Mouse (Mus musculus): ENCODE data around the gene Mmp23.
"Not testable (repeated sequence)": the region's sequence is repeated elsewhere in the genome, so short reads cannot be mapped to it uniquely, and the experiment has no call there.

The Mmp23 gene

DNA sequence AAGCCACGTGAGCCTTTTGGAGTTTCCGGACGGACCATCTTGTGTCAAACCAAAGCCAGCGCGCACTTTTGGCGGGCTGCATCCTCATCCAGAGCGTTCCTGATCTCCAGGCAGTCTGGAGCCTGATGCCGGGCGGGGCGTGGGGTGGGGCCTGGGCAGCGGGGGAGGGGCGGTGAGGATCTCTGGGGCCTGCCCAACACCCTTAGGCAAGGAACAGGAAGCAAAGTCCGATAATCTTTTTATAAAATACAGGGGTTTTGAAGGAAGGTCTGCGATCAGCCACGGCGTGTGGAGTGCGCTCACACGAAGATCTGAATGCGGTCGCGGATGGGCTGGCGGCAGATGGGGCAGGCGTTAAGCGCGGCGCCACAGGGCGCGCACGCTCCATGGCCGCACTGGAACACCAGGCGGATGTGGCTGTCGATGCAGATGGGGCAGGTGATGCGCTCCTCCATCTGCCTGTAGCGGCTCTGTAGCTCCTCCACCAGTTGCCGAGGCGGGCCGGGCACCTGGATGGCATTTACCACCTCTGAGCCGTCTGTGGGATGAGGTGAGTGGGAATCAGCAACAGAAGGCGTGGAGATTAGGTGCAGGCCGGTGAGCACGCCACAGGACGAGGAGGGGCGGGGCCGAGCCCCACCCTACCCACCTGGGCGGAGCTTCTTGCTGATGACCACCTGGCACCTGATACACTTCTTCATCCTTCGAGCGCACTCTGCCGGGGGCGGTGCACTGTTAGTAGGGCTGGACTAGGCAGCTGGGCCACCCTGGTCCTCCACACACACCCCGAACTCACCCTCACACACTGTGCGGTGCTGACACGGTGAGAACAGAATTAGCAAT lies 1.5 kb upstream of the Mmp23 start:
- DNase-seq = no peak

- no peak for DNase-seq
Observed at GRCm38 (mm10) chr4:155654183-155654455, 935 bp upstream of the Mmp23 start.

- no peak for DNase-seq
Observed at GRCm38 (mm10) chr4:155653451-155654182, 433 bp upstream of the Mmp23 start.

DNA sequence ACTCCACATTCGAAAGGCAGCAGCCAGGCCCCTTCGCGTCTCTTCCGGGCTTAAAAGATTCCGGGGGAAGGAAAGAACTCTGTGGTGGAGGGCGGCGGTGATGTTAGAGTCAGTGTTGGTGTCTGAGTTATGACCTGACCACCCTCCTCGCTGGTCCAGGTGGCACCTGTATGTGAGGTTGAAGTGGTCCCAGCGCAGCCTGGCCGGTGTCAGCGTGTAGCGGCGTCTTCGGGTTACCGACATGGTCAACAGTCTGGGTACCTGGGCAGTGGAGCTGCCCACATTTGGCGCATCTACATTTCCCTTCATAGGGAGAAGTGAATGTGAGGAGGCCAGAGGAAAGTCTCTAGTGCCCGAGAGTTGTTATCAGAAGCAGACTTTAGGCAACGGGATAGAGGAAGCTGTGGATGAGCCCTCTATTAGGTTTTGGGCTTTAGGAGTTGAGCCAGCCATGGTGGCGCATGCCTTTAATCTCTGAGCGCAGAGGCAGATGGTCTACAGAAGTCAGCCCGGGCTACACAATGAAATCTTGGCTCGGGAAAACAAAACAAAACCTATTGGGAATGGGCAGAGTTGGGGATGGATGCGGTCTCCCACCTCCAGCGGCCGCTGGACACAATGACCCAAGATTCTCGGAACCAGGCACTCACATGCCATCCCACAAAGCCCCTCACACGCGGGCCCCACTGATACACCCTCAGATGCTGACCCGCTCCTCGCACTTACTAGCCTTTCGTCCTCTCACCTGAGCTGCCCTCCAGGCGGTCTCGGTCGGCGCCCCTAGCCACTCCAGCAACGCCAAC lies 700 bp downstream of the Mmp23 start:
- no peak for DNase-seq

GRCm38 (mm10) chr4:155651553-155652269 lies 1.5 kb downstream of the Mmp23 start:
- DNase-seq = no peak

DNA sequence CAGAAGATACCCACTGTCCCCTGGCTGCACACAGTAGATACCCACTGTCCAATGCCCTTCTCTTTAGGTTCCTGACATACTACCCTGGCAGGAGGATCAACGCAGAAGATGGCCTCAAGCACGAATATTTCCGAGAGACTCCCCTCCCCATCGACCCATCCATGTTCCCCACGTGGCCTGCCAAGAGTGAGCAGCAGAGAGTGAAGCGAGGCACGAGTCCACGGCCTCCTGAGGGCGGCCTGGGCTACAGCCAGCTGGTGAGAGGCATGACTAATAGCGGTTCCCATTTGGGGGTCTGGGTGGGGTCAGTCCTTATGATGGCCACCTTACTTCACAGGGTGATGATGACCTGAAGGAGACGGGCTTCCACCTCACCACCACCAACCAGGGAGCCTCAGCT lies 3.8 kb downstream of the Mmp23 start:
- DNase-seq = no peak

GRCm38 (mm10) chr4:155645721-155646120 lies 7.5 kb downstream of the Mmp23 start:
- DNase-seq = no peak

GRCm38 (mm10) chr4:155645308-155645707 lies 7.9 kb downstream of the Mmp23 start, which contains the start of gene Gm10563:
TSS of gene Gm10563 (minus strand) at chr4:155645408.
- not testable (repeated sequence) for DNase-seq

DNA sequence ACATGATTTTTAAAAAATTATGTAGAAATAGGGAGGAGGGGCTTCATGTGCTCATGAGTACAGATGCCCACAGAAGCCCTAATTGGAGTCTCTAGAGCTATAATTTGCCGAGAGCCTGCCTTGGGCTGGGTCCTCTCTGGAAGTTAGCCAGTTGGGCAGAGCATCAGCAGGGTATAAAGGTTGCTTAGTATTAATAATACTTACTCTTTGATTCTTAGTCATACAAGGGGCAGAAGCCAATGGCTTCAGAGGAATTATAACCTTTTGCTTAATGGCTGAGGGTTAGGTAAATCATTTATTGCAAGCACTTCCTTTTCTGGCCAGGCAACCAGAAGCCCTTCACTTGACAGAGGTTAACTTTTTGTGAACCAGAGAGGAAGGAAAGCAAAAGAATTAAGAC lies 9.7 kb downstream of the Mmp23 start:
- no peak for DNase-seq

- DNase-seq = no peak
Observed at GRCm38 (mm10) chr4:155635766-155636499, 17.3 kb downstream of the Mmp23 start.

GRCm38 (mm10) chr4:155630267-155630666 lies 22.9 kb downstream of the Mmp23 start:
- no peak for DNase-seq

DNA sequence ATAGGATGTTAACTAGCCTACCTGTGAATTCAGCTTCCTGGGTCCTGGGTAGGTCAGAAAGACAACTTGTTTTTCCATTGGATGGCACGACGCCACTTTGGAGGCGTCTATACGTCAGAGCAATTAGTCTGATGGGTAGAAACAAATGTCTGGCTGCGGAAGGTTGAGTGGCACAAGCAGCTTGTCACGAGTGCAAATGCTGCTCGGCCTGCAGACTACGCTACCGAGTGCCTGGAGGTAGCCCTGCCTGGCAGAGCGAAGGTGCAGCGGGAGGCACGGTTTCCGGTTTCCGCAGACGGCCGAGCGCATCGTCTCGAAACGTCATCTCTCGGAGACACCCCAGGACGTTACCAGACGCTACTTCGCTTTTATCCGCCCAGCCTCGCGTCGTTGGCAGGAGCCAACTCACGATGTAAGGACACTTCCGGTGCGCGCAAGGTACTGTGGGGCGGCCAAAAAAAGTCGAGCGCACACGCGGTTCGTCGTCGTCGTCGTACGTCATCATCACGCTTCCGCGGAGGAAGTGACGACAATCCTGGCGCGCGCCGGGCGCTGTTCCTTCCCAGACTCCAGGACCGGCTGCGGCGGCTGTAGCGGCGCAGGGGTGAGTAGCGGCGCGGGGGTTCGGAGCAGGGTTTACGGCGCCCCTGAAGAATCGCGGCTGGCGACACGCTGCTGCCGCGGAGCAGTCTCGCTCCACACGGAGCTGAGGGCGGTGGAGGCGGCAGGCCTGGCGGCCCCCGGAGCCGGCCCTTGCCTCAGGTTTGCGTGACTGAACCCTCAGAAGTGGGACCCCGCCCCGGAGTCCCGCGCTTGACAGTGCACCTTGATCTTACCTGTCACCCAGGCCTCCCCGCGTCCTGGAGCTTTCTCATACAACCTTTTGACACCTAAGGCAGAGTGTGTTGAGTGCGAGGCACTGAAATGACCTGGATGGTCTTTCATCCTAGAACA lies 28.6 kb downstream of the Mmp23 start, which contains the start of gene Cdk11b:
Cdk11b (plus strand) TSS at position 517 of the 954 bp plus-strand sequence.
- peak; percentile 98 for DNase-seq

DNA sequence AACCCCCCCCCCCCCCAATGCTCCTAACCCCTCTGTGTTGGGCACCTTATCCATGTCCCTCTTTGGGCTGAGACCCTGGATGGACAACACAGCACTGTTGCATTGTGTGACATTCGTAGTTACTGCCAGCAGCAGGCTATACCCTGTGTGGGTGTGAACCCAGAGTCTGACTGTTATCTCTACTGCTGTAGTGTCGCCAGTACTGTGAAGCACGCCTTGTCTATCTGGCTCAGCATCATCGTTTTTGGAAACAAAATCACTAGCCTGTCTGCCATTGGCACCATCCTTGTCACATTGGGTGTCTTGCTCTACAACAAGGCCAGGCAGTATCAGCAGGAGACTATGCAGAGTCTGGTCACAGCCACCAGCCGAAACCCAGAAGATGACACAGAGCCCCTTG lies 34.9 kb downstream of the Mmp23 start:
- no peak for DNase-seq

- DNase-seq = no peak
Observed at GRCm38 (mm10) chr4:155613264-155613663, 39.9 kb downstream of the Mmp23 start.

GRCm38 (mm10) chr4:155611860-155612259 lies 41.3 kb downstream of the Mmp23 start:
- DNase-seq = no peak

DNA sequence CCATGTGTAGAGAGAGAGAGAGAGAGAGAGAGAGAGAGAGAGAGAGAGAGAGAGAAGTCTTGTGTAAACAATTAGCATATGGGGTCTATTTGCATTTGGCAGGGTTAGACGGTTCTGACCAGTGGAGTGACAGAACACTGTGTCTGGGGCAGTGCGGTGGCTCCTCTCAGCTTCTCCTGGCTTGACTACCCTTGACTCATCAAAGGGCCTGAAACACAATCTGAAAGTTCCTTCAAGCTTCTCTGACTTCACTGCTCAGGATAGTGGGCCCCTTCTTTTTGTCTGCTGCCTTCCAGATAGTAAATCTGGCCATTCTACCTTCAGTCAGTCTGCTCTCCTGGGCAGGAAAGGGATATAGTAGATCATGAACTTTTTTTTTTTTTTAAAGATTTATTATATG lies 46.4 kb downstream of the Mmp23 start:
- no peak for DNase-seq

DNA sequence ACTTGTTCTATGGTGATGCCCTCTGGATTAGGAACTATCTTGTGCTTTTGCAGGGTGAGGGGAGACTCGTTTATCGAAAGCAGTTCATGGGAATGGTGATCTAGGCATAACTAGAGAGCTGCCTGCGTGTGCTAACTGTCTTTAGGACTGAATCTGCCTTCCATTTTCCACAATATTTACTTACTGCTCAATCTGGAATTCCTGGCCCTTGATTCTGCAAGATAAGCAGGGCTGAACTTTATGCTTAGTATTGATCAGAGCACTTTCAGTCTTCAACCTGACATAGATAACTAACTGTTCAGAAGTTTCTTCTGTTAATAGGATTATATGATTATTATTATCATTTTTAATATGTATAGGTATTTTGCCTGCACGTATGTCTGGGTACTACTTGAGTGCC lies 48.1 kb downstream of the Mmp23 start:
- no peak for DNase-seq

- no peak for DNase-seq
Observed at GRCm38 (mm10) chr4:155603801-155604200, 49.4 kb downstream of the Mmp23 start.

DNA sequence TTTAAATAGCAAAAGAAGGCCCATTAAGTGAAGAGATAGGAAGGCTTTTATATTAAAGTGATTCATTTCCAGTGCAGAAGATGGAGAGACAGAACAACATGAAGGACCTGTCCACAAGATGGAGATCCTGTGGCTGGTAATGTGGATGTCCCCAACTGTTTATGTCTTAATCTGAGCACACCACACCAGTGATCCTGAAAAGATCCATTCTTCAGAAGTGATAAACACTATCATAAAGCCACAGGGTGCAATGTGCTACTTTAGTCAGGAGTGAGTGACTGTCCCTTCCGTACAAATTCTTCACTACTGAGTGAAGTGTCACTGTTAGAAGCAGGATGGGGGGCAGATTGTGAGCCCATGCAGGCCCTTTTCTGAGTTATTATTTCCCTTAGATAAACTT lies 50.4 kb downstream of the Mmp23 start:
- DNase-seq = no peak

GRCm38 (mm10) chr4:155601997-155602456 lies 51.2 kb downstream of the Mmp23 start:
- DNase-seq = no peak

Measured in right cerebral cortex, adult 18-20 months (tissue).